Mouse (Mus musculus) 416B (cell line): ENCODE data around the gene Mid1.

Experiments used
- DNase-seq: peaks from one replicate; pipeline ENCODE4 v3.0.0; 2011; ENCODE audit warnings: low read depth

The Mid1 gene

DNA sequence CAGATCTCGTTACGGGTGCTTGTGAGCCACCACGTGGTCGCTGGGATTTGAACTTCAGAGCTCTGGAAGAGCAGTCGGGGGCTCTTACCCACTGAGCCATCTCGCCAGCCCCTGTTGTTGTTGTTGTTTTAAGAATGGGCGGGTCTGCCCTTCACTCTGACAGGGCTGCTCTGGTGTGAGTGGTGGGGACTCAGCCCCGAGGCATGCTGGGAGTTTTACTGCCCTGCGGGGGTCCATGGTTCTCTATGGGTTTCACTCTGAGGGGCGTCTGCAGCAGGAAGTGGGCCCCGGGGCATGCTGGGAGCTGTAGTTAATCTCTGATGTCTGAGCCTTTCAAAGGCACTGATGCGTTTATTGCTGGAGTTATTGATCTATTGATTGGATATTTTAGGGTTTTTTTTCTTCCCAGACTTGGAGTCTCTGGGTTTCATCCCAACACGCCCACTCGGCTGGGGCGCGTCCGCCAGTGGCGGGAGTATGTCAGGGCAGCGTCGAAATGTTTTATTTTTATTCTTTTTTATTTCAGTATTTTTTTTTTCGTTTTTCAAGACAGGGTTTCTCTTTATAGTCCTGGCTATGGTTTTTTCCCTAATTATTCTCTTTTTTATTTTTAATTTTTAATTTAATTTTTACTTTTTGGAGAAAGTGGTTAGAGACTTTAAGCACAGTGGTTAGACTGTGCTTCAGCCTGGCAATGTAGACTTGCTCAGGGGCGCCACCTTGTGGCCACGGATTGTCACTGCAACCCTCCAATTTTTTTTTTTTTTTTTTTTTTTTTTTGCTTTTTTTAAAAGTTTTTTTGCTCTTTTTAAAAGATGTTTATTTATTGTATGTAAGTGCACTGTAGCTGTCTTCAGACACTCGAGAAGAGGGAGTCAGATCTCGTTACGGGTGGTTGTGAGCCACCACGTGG, 332.6 kb downstream of the Mid1 start:
- peak; percentile 92 for DNase-seq

DNA sequence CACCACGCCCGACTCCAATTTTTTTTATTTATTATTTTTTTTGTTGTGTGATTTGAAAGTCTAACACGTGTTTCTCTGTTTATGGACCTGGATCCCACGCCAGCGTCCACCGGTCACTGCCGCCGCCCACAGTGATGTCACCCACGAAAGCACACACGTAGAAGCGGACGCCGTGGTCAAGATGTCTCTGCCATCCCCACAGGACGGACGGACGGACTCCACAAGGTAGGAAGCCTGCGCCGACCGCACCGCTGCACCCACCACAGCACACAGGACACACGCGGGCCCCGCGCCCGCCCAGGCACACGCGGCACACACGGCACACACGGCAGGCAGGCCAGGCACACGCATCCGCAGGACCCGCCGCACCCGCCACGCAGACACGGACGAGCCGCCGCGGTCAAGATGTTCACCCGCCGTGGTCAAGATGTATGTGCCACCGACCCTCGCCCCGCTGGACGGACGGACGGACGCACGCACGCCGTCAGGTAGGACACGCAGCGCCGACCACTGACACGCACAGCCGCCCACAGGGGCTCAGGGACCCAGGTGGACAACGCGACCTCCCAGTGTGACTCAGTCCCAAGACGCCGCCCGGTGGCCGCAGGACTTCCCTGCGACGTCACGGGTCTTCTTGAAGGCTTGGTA, 333.7 kb downstream of the Mid1 start:
- peak; percentile 70 for DNase-seq

DNA sequence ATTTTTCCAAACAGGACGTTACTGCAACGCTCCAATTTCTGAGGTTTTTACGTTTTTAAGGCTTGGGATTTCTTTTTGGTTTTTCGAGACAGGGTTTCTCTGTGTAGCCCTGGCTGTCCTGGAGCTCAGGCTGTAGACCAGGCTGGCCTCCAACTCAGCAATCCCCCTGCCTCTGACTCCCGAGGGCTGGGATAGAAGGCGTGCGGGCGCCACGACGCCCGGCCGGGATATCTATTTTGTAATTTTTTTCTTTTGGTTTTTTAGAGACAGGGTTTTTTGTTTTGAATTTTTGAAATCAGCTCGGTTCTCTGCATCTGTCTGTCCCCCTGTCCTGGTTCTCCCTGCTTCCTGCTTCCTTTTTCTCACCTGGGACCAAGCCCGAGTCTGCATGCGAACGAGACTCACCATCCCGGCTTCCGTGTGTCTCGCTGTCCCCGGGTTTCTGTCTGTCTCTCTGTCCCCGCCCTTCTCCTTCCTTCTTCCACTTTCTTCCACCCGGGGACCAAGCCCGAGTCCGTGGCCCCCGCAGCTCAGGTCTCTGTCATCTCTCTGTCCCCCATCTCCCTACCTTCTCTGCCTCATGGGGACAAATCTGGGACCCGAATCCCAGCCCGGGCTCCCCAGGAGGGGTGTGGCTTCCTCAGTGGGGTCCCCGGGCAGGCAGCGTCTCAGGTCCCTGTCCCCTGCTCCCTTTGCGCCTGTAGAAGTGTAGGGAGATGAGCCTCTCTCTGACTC, 334.4 kb downstream of the Mid1 start:
- peak; percentile 51 for DNase-seq

DNA sequence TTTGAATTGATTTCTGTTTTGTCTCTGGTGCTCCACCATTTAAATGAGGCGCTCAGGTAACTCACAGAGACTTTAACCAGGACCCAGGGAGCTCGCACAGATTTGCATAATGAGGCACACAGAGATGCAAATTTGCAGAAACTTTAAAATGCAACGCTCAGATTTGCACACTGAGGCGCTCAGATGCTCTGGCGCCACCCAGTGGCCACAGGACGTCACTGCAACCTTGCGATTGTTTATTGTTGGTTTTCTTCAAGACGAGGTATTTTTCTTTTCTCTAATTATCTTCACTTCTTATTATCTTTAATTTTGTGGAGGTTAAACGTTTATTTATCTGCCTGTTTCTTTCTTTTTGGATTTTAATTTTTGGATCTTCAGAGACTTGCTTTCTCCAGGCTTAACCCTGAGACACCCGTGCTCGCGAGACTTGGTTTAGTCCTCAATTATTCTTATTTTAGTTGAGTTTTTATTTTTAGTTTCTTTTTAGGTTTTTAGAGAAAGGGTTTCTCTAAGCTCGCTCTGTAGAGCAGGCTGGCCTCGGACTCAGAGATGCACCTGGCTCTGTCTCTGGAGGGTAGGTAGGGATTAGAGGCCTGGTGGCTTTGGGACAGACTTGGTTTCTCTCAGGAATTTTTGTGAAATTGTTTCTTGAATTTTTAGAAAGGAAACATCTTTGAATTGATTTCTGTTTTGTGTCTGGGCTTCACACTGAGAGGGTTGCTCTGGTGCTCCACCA, 335.1 kb downstream of the Mid1 start:
- DNase-seq: peak; percentile 95

DNA sequence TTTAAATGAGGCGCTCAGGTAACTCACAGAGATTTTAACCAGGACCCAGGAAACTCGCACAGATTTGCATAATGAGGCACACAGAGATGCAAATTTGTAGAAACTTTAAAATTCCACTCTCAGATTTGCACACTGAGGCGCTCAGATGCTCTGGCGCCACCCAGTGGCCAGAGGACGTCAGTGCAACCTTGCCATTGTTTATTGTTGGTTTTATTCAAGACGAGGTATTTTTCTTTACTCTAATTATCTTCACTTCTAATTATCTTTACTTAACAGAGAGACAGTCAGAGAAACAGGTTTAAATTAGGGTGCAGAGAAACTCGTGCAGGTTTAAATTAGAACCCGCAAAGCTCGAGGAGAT, 335.7 kb downstream of the Mid1 start:
- DNase-seq: peak; percentile 93

DNA sequence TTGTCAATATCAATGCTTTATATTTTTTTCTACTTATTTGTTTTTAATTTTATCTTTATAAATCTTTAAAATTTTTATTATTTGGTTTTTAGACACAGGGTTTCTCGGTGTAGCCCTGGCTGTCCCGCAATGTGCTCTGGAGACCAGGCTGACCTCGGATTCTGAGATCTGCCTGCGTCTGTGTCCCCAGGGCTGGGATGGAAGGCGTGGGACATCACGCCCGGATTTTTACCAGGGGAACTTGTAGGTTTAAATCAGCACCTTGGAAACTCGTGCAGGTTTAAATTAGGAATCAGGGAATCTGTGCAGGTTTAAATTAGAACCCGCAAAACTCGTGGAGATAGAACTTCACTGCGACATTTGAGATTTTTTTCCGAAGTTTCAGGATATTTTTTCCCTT, 336.2 kb downstream of the Mid1 start:
- peak; percentile 48 for DNase-seq

DNA sequence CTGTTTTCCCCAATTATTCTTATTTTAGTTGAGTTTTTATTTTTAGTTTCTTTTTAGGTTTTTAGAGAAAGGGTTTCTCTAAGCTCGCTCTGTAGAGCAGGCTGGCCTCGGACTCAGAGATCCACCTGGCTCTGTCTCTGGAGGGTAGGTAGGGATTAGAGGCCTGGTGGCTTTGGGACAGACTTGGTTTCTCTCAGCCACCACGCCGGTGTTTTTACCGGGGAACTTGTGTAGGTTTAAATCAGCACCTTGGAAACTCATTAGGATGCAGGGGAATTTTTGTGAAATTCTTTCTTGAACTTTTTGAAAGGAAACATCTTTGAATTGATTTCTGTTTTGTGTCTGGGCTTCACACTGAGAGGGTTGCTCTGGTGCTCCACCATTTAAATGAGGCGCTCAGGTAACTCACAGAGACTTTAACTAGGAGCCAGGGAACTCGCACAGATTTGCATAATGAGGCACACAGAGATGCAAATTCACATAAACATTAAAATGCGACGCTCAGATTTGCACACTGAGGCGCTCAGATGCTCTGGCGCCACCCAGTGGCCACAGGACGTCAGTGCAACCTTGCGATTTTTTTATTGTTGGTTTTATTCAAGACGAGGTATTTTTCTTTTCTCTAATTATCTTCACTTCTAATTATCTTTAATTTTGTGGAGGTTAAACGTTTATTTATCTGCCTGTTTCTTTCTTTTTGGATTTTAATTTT, 336.9 kb downstream of the Mid1 start:
- DNase-seq: peak; percentile 91
